Mouse (Mus musculus): ENCODE results near the gene Olfr1315-ps1.

Olfr1315-ps1 gene

GRCm38 (mm10) chr2:112115340-112115739 is at the start of gene Olfr1315-ps1:
Gene Olfr1315-ps1, minus strand, starts transcription at chr2:112115440.
- DNase-seq (ENCODE audit: low spot score in 2 of 2): no peak

DNA sequence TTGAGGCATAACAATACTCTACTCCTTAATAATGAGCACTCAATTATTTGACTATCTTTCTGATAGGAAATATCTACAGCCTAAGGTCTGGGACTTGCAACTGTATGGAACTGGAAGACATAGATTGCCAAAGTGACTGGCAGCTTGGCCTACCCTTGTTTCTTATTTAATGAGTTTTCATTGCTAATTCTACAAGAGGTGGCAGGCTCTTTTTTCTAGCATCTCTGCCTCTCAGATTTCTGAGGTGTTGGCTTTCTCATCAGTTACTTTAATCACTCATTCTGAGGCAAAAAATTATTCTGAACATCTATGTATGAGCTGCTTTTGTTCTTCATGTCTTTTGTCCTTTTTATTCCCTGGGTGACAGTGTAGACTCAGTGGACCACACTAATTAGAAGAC is 38.7 kb upstream of the Olfr1315-ps1 start, which contains the start of gene Olfr1318:
TSS of gene Olfr1318 (plus strand) at position 301 of the 400 bp plus-strand sequence.
- no peak for DNase-seq (ENCODE audit: low spot score in 2 of 2)

GRCm38 (mm10) chr2:112140029-112140428 is 24.8 kb upstream of the Olfr1315-ps1 start, which contains the start of gene Olfr1317:
Gene Olfr1317, plus strand, starts transcription at chr2:112140329.
- no peak for DNase-seq (ENCODE audit: low spot score in 2 of 2)

DNA sequence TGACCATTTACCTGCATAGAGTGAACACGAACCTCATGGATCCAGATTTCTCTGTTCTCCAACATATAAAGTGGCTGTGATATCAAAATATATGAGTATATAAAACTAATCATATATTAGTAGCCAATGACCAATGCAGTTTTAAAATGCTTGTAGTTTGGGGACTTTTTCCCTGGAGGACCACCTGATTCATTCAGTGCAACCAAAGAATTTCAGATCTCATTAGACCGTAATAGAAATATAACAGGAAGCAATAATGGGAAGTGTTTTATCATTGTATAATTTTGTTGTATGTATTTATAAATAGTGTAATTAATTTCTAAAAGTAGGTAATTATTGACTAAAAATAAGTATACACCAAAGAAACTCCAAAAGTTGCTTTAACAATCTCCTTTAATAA is 19.6 kb upstream of the Olfr1315-ps1 start, which contains the start of gene Olfr1316:
TSS of gene Olfr1316 (minus strand) at position 101 of the 400 bp plus-strand sequence.
- DNase-seq (ENCODE audit: low spot score in 2 of 2): no peak

- DNase-seq (ENCODE audit: low spot score in 2 of 2): no peak
Observed at GRCm38 (mm10) chr2:112096681-112097080, 18.6 kb downstream of the Olfr1315-ps1 start, which contains the start of gene Olfr1314. Gene Olfr1314, minus strand, starts transcription at chr2:112096781.

- no peak for DNase-seq (ENCODE audit: low spot score in 2 of 2)
Observed at GRCm38 (mm10) chr2:112077743-112078142, 37.5 kb downstream of the Olfr1315-ps1 start, which contains the start of gene Olfr1313. Gene Olfr1313, minus strand, starts transcription at chr2:112077843.

Measured in natural killer cell, adult 2 months (primary cell).